In the genomic region with DNA sequence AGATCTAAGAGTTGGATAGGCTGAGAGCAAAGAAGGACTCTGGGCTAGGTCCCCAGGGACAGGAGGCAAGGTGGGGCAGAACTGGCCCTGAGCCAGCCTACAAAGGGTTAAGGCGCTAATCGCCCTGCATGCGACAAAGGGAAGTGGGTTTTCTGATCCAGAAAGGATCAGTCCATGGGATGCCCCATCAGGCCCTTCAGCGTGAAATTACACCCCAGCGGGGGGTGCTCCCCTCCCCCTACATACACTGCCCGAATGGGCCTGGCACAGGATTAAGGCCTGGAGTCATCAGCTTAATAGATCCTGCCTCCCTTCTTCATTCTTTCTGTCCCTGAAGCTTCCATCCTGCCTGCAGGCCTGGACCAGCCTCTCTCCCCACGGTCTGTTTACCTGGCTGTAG, we compare ENCODE assay signal across 23 mouse cellular contexts. TPM values are rescaled to one million over a fixed set of nuclear protein-coding genes. Genes with fewer than 3 reads are reported as not detected.
A peak's percentile ranks its signal among the peaks of the same experiment; 100 is the strongest.
DNase-seq lines count a peak whose midpoint lies in the region; ATAC-seq lines count a peak whose summit lies in the region.
"Had no signal": no experiment of that assay in that cellular context is flagged by ENCODE, and none has a peak within 500 bp of the region (broad histone marks: within the 10 kb centered on the region; RNA-seq: fewer than 3 reads in every experiment).

No protein-coding gene starts in this region.

- WGBS in hindbrain, embryonic 10.5 days = under 1% methylated on average over 7 of the region's 7 CpGs
- WGBS in hindbrain, embryonic 13.5 days = 7% methylated on average over 7 of the region's 7 CpGs
- WGBS in midbrain, embryonic 12.5 days = 0% methylated on average over 7 of the region's 7 CpGs

- DNase-seq in hindbrain, embryonic 10.5 days (ENCODE audit: low spot score) = peak; percentile 43
- peak; percentile 54 for DNase-seq in embryo, embryonic 10.5 days (ENCODE audit: low spot score)
- peak; percentile 88 for DNase-seq in retina, embryonic 14.5 days (ENCODE audit: low spot score)
- DNase-seq in adrenal gland, postnatal 36 days = no peak
- DNase-seq in kidney, adult 11 months = no peak
- DNase-seq: cerebellum, adult 18-20 months; gastrocnemius, postnatal 36 days; heart, postnatal 36 days; layer of hippocampus, adult 9-11 months had no signal

- H3K4me1 ChIP-seq in hindbrain, embryonic 10.5 days (replicated peaks) = peaks cover 30% of the 10 kb centered on the region
- H3K4me1 ChIP-seq in hindbrain, embryonic 13.5 days (replicated peaks) = peaks cover 40% of the 10 kb centered on the region
- H3K4me1 ChIP-seq in midbrain, embryonic 12.5 days = peaks cover 30% of the 10 kb centered on the region

- H3K9ac ChIP-seq in hindbrain, embryonic 13.5 days = no peak overlapping the region; the same call in 1 of the 2 replicates
- H3K9ac ChIP-seq in midbrain, embryonic 12.5 days (replicated peaks) = no peak overlapping the region
- H3K9ac ChIP-seq: heart, embryonic 12.5 days had no signal

- no peaks in the 10 kb centered on the region for H3K9me3 ChIP-seq in hindbrain, embryonic 10.5 days
- no peaks in the 10 kb centered on the region for H3K9me3 ChIP-seq in hindbrain, embryonic 13.5 days
- H3K9me3 ChIP-seq in midbrain, embryonic 12.5 days = no peaks in the 10 kb centered on the region
- H3K9me3 ChIP-seq: heart, embryonic 12.5 days had no signal

- H3K27me3 ChIP-seq in hindbrain, embryonic 10.5 days (ENCODE audit: insufficient read depth, poor library complexity, severe bottlenecking) = peaks cover 92% of the 10 kb centered on the region
- peaks cover 93% of the 10 kb centered on the region for H3K27me3 ChIP-seq in hindbrain, embryonic 13.5 days
- H3K27me3 ChIP-seq in midbrain, embryonic 12.5 days = peaks cover 82% of the 10 kb centered on the region

- no peak for ATAC-seq in hindbrain, embryonic 13.5 days (ENCODE audit: low FRiP score)
- ATAC-seq in midbrain, embryonic 12.5 days (ENCODE audit: low FRiP score, low read depth) = peak; percentile 78

- no peak overlapping the region for H3K4me3 ChIP-seq in hindbrain, embryonic 10.5 days
- H3K4me3 ChIP-seq in hindbrain, embryonic 13.5 days = no peak overlapping the region
- no peak overlapping the region for H3K4me3 ChIP-seq in midbrain, embryonic 12.5 days
- H3K4me3 ChIP-seq: heart, embryonic 12.5 days had no signal

- H3K27ac ChIP-seq in hindbrain, embryonic 10.5 days = no peak overlapping the region
- no peak overlapping the region for H3K27ac ChIP-seq in hindbrain, embryonic 13.5 days
- H3K27ac ChIP-seq in midbrain, embryonic 12.5 days (replicated peaks) = no peak overlapping the region
- H3K27ac ChIP-seq: kidney, postnatal 0 days had no signal

- no peak overlapping the region for H3K4me2 ChIP-seq in hindbrain, embryonic 13.5 days
- peak overlapping the region; percentile 12; the same call in 1 of the 2 replicates for H3K4me2 ChIP-seq in midbrain, embryonic 12.5 days (replicated peaks)
- H3K4me2 ChIP-seq: heart, embryonic 12.5 days; liver, embryonic 11.5 days had no signal

- H3K36me3 ChIP-seq in hindbrain, embryonic 10.5 days = no peaks in the 10 kb centered on the region
- no peaks in the 10 kb centered on the region for H3K36me3 ChIP-seq in hindbrain, embryonic 13.5 days
- H3K36me3 ChIP-seq in midbrain, embryonic 12.5 days = no peaks in the 10 kb centered on the region
- H3K36me3 ChIP-seq: heart, embryonic 12.5 days had no signal

RNA-seq across cellular contexts. Expression of a gene that starts 15.2 kb away (rescaled TPM):
- 0.10 TPM in 1 of 2 replicates, not detected in the other for polyA plus RNA-seq in hindbrain, embryonic 10.5 days (2016; fragmentation: Nextera tagmentation; extraction: Ambion mirVana)
- polyA plus RNA-seq in hindbrain, embryonic 13.5 days (2015; fragmentation: Nextera tagmentation; extraction: Ambion mirVana) = 0.12 and 0.30 TPM in 2 replicates
- 0.42 and 0.50 TPM in 2 replicates for polyA plus RNA-seq in midbrain, embryonic 12.5 days (2016; fragmentation: Nextera tagmentation; extraction: Ambion mirVana)
- not detected for total RNA-seq in adrenal gland, postnatal 36 days (2021)
- total RNA-seq: adrenal gland, adult 18-20 months; gastrocnemius, postnatal 36 days; heart, postnatal 36 days; megakaryocyte progenitor cell, adult 5-6 weeks had no signal
- polyA plus RNA-seq: C2C12; embryonic facial prominence, embryonic 11.5 days; heart, embryonic 12.5 days; intestine, embryonic 16.5 days; kidney, postnatal 0 days; liver, embryonic 11.5 days; lung, embryonic 16.5 days; small intestine, adult 2 months; stomach, embryonic 14.5 days; thymus, postnatal 0 days had no signal

RNA-seq across cellular contexts. Expression of a gene that starts 21.5 kb away (rescaled TPM):
- polyA plus RNA-seq in hindbrain, embryonic 10.5 days (2016; fragmentation: Nextera tagmentation; extraction: Ambion mirVana) = not detected in 2 replicates
- polyA plus RNA-seq in hindbrain, embryonic 13.5 days (2015; fragmentation: Nextera tagmentation; extraction: Ambion mirVana) = not detected in 2 replicates
- polyA plus RNA-seq in midbrain, embryonic 12.5 days (2016; fragmentation: Nextera tagmentation; extraction: Ambion mirVana) = not detected in 2 replicates
- not detected for total RNA-seq in adrenal gland, postnatal 36 days (2021)
- total RNA-seq: adrenal gland, adult 18-20 months; gastrocnemius, postnatal 36 days; heart, postnatal 36 days had no signal
- polyA plus RNA-seq: C2C12; embryonic facial prominence, embryonic 11.5 days; heart, embryonic 12.5 days; intestine, embryonic 16.5 days; liver, embryonic 11.5 days; lung, embryonic 16.5 days; small intestine, adult 2 months; stomach, embryonic 14.5 days; thymus, postnatal 0 days had no signal

RNA-seq across cellular contexts. Expression of a gene that starts 34.0 kb away (rescaled TPM):
- 3.2 and 4.0 TPM in 2 replicates for polyA plus RNA-seq in hindbrain, embryonic 10.5 days (2016; fragmentation: Nextera tagmentation; extraction: Ambion mirVana)
- polyA plus RNA-seq in hindbrain, embryonic 13.5 days (2015; fragmentation: Nextera tagmentation; extraction: Ambion mirVana) = 12.7 and 14.3 TPM in 2 replicates
- 18.2 and 18.3 TPM in 2 replicates for polyA plus RNA-seq in midbrain, embryonic 12.5 days (2016; fragmentation: Nextera tagmentation; extraction: Ambion mirVana)
- not detected for total RNA-seq in adrenal gland, postnatal 36 days (2021)
- total RNA-seq: adrenal gland, adult 18-20 months; gastrocnemius, postnatal 36 days; heart, postnatal 36 days; megakaryocyte progenitor cell, adult 5-6 weeks had no signal
- polyA plus RNA-seq: heart, embryonic 12.5 days; intestine, embryonic 16.5 days; kidney, postnatal 0 days; liver, embryonic 11.5 days; small intestine, adult 2 months; stomach, embryonic 14.5 days had no signal

Comparison
In these comparisons a context has a peak if more than half of its experiments do, and no peak if none do; other contexts are left out.
1. DNase-seq: peak in hindbrain, embryonic 10.5 days (single experiment), embryo, embryonic 10.5 days (single experiment) and retina, embryonic 14.5 days (single experiment); none in adrenal gland, postnatal 36 days (0 of 2) and kidney, adult 11 months (single experiment).